Mouse (Mus musculus): ENCODE measurements around the gene Gm21293.
"Not testable (repeated sequence)": the region's sequence is repeated elsewhere in the genome, so short reads cannot be mapped to it uniquely, and the experiment has no call there.

GRCm38 (mm10) chr10:104159706-104160105 lies 16.9 kb downstream of the Gm21293 start, which contains the start of gene Gm8764:
- TF ChIP-seq ZC3H11A, POLR2AphosphoS2, ZMIZ1, NRF1 (IDR thresholded peaks at IDR 0.05; ENCODE audit: low read depth, low read length): not testable (repeated sequence)

Data from CH12.LX (cell line).